Mouse (Mus musculus) thymus, adult 2 months (tissue): ENCODE results near the gene Ppfibp1. TPM values are rescaled to one million over a fixed set of nuclear protein-coding genes. Genes with fewer than 3 reads are reported as not detected.

Source experiments
- DNase-seq: peaks from one replicate; pipeline ENCODE4 v3.0.0; 2021
- H3K27ac ChIP-seq: fragments of 200-500 bp; 2 replicates; pipeline ENCODE4 v1.5.1; 2012; ENCODE audit warnings: low read length, control low read depth; ENCODE audit not compliant: control insufficient read depth, insufficient read depth
- H3K27me3 ChIP-seq: fragments of 200-500 bp; 2 replicates; pipeline ENCODE4 v1.6.1; 2012; ENCODE audit warnings: mild to moderate bottlenecking, low read length, moderate library complexity, mixed read lengths; ENCODE audit not compliant: control insufficient read depth, insufficient read depth
- H3K36me3 ChIP-seq: fragments of 200-500 bp; 2 replicates; pipeline ENCODE4 v1.6.1; 2012; ENCODE audit warnings: mild to moderate bottlenecking, low read length, moderate library complexity; ENCODE audit not compliant: control insufficient read depth, insufficient read depth
- H3K4me1 ChIP-seq: fragments of 200-500 bp; replicated peaks from 2 replicates; pipeline ENCODE4 v1.6.1; 2012; ENCODE audit warnings: low read length; ENCODE audit not compliant: control insufficient read depth, insufficient read depth
- H3K4me3 ChIP-seq: fragments of 200-500 bp; 2 replicates; pipeline ENCODE4 v1.5.1; 2012; ENCODE audit warnings: mild to moderate bottlenecking, low read length, control low read depth, moderate library complexity; ENCODE audit not compliant: control insufficient read depth, insufficient read depth
- CTCF ChIP-seq: fragments of 200-500 bp; IDR thresholded peaks from 2 replicates; pipeline ENCODE4 v1.5.1; 2012; ENCODE audit warnings: mild to moderate bottlenecking, control low read depth, low read length, moderate library complexity, borderline replicate concordance; ENCODE audit not compliant: control insufficient read depth, poor library complexity, insufficient read depth; ENCODE audit errors: extremely low read depth
- POLR2A ChIP-seq: fragments of 200-500 bp; IDR thresholded peaks from 2 replicates; pipeline ENCODE4 v1.6.1; 2012; ENCODE audit warnings: mild to moderate bottlenecking, low read length, control low read depth, moderate library complexity; ENCODE audit not compliant: control insufficient read depth, poor library complexity, insufficient read depth; ENCODE audit errors: extremely low read depth
- WGBS: fragments of 180-500 bp; shearing (Covaris S2); methylation state at CpG from one replicate; pipeline ENCODE4 v1.1.7; 2018; 5-methylcytosine and 5-hydroxymethylcytosine counted together
- polyA plus RNA-seq: library from polyadenylated mRNA; depleted of rRNA; stranded (reverse); fragments of >200 nt; gene quantifications from 2 replicates; pipeline ENCODE4 v1.2.3, GENCODE M21; 2012

The Ppfibp1 gene
- polyA plus RNA-seq, 1 experiment = 5.0 TPM

- TF ChIP-seq POLR2A = no peak
- TF ChIP-seq CTCF = no peak
- H3K4me3 ChIP-seq = no peak overlapping the region
- no peaks in the 10 kb centered on the region for H3K36me3 ChIP-seq
- H3K4me1 ChIP-seq = no peaks in the 10 kb centered on the region
- 93% methylated on average over 5 of the region's 5 CpGs for WGBS
- DNase-seq = no peak
- H3K27ac ChIP-seq = no peak overlapping the region
- no peaks in the 10 kb centered on the region for H3K27me3 ChIP-seq
Observed at GRCm38 (mm10) chr6:146926415-146926980, 38.2 kb downstream of the Ppfibp1 start.

- no peaks in the 10 kb centered on the region for H3K36me3 ChIP-seq
- DNase-seq = no peak
- TF ChIP-seq POLR2A = no peak
- no peak for TF ChIP-seq CTCF
- no peaks in the 10 kb centered on the region for H3K4me1 ChIP-seq
- WGBS = 86% methylated on average over 3 of the region's 3 CpGs
- H3K4me3 ChIP-seq = no peak overlapping the region
- H3K27me3 ChIP-seq = no peaks in the 10 kb centered on the region
- H3K27ac ChIP-seq = no peak overlapping the region
Observed at GRCm38 (mm10) chr6:146928108-146928507, 39.8 kb downstream of the Ppfibp1 start.

GRCm38 (mm10) chr6:146929031-146929430, 40.7 kb downstream of the Ppfibp1 start:
- no peak overlapping the region for H3K27ac ChIP-seq

GRCm38 (mm10) chr6:146933123-146933522, 44.8 kb downstream of the Ppfibp1 start:
- 74% methylated on average over 6 of the region's 6 CpGs for WGBS
- DNase-seq = no peak

More at GRCm38 (mm10) chr6:146929031-146929430, 40.7 kb downstream of the Ppfibp1 start:
- Histone ChIP-seq H3K4me3 (no peak overlapping the region), H3K27me3 (no peaks in the 10 kb centered on the region), H3K36me3 (no peaks in the 10 kb centered on the region), H3K4me1 (no peaks in the 10 kb centered on the region)
- 100% methylated on average over 2 of the region's 2 CpGs for WGBS
- no peak for TF ChIP-seq CTCF
- no peak for TF ChIP-seq POLR2A
- DNase-seq = no peak

GRCm38 (mm10) chr6:146935957-146936356, 47.7 kb downstream of the Ppfibp1 start:
- no peaks in the 10 kb centered on the region for H3K27me3 ChIP-seq
- no peak for DNase-seq
- 96% methylated on average over 6 of the region's 6 CpGs for WGBS
- no peak overlapping the region for H3K27ac ChIP-seq
- no peak overlapping the region for H3K4me3 ChIP-seq
- H3K4me1 ChIP-seq = no peaks in the 10 kb centered on the region
- H3K36me3 ChIP-seq = no peaks in the 10 kb centered on the region
- TF ChIP-seq POLR2A = no peak
- no peak for TF ChIP-seq CTCF

More at GRCm38 (mm10) chr6:146933123-146933522, 44.8 kb downstream of the Ppfibp1 start:
- Histone ChIP-seq H3K4me1 (no peaks in the 10 kb centered on the region), H3K4me3 (no peak overlapping the region), H3K27me3 (no peaks in the 10 kb centered on the region), H3K36me3 (no peaks in the 10 kb centered on the region), H3K27ac (no peak overlapping the region)
- TF ChIP-seq POLR2A = no peak
- no peak for TF ChIP-seq CTCF

GRCm38 (mm10) chr6:146939026-146939425, 50.7 kb downstream of the Ppfibp1 start:
- no peak for DNase-seq
- Histone ChIP-seq H3K4me3 (no peak overlapping the region), H3K27ac (no peak overlapping the region), H3K27me3 (no peaks in the 10 kb centered on the region), H3K36me3 (no peaks in the 10 kb centered on the region), H3K4me1 (no peaks in the 10 kb centered on the region)
- WGBS = 80% methylated on average over 8 of the region's 8 CpGs
- TF ChIP-seq CTCF (no peak), POLR2A (no peak)

GRCm38 (mm10) chr6:146941505-146942275, 53.4 kb downstream of the Ppfibp1 start:
- DNase-seq = no peak
- Histone ChIP-seq H3K4me3 (no peak overlapping the region), H3K36me3 (no peaks in the 10 kb centered on the region), H3K27ac (no peak overlapping the region), H3K27me3 (no peaks in the 10 kb centered on the region), H3K4me1 (no peaks in the 10 kb centered on the region)
- TF ChIP-seq CTCF = no peak
- TF ChIP-seq POLR2A = no peak
- 82% methylated on average over 7 of the region's 7 CpGs for whole genome bisulfite sequencing
